Mouse (Mus musculus): ENCODE measurements around the gene Ifit1bl1. TPM values are rescaled to one million over a fixed set of nuclear protein-coding genes. Genes with fewer than 3 reads are reported as not detected.
"Not testable (repeated sequence)": the region's sequence is repeated elsewhere in the genome, so short reads cannot be mapped to it uniquely, and the experiment has no call there.

Ifit1bl1 gene
- polyA plus RNA-seq (2015; fragmentation: Nextera tagmentation; extraction: Ambion mirVana) = 2.1 and 2.5 TPM in 2 replicates

- H3K4me2 ChIP-seq; H3K36me3 ChIP-seq; H3K9me3 ChIP-seq (replicated peaks); H3K27me3 ChIP-seq; ATAC-seq (replicated peaks; ENCODE audit: insufficient number of reproducible peaks, insufficient read depth, low FRiP score, low read depth); H3K9ac ChIP-seq; H3K27ac ChIP-seq; H3K4me3 ChIP-seq: not testable (repeated sequence)
- peaks cover 16% of the 10 kb centered on the region for H3K4me1 ChIP-seq (replicated peaks)
- 55% methylated on average over 1 of the region's 1 CpGs for WGBS
Measured at GRCm38 (mm10) chr19:34601888-34602287, at the start of gene Ifit1bl1. Ifit1bl1 (minus strand) TSS chr19:34601956.

DNA sequence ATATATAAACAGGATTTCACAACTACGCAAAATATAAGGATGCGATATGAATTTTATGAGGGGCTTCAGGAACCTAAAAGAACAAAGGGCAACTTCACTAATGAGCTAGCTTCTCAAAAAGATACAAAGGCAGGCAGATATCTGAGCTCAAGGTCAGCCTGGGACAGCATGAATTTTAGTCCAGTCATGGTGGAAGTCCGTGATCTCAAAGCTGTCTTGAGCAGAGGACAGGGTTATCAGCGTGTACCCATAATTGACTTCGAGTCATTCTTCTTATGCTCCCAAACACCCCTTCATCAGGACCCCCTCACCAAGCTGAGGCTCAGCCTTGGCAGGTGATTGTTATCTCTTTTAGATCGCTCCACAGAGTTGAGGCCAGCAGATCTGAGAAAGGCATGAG lies 49.2 kb upstream of the Ifit1bl1 start:
- Histone ChIP-seq H3K4me3 (no peak overlapping the region), H3K4me2 (no peak overlapping the region), H3K9ac (no peak overlapping the region), H3K4me1 (replicated peaks) (no peaks in the 10 kb centered on the region), H3K9me3 (replicated peaks) (no peaks in the 10 kb centered on the region), H3K27me3 (no peaks in the 10 kb centered on the region), H3K36me3 (no peaks in the 10 kb centered on the region), H3K27ac (no peak overlapping the region)
- no peak for ATAC-seq (replicated peaks; ENCODE audit: insufficient number of reproducible peaks, insufficient read depth, low FRiP score, low read depth)
- 76% methylated on average over 6 of the region's 6 CpGs for WGBS

DNA sequence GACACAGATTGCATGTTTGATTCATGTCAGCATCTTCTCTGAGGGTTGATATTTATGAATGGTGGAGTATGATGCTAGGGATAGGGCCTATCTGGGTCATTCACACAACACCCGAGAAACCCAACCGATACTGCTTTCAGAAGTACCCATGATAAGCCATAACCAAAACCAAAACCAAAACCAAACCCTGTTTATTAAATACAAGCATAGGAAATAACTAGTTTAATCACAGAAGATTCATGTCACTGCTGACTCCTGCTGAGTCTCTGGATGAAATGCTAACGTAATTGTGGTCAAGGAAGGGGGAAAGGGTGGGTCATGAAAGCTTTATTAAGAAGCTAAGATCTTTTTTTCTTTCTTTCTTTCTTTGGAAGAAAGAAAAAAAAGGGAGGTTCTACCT lies 48.5 kb upstream of the Ifit1bl1 start:
- Histone ChIP-seq H3K36me3 (no peaks in the 10 kb centered on the region), H3K9me3 (replicated peaks) (no peaks in the 10 kb centered on the region), H3K4me3 (no peak overlapping the region), H3K4me2 (no peak overlapping the region), H3K27me3 (no peaks in the 10 kb centered on the region), H3K27ac (no peak overlapping the region), H3K4me1 (replicated peaks) (no peaks in the 10 kb centered on the region), H3K9ac (no peak overlapping the region)
- ATAC-seq (replicated peaks; ENCODE audit: insufficient number of reproducible peaks, insufficient read depth, low FRiP score, low read depth) = no peak
- WGBS = 87% methylated on average over 3 of the region's 3 CpGs

DNA sequence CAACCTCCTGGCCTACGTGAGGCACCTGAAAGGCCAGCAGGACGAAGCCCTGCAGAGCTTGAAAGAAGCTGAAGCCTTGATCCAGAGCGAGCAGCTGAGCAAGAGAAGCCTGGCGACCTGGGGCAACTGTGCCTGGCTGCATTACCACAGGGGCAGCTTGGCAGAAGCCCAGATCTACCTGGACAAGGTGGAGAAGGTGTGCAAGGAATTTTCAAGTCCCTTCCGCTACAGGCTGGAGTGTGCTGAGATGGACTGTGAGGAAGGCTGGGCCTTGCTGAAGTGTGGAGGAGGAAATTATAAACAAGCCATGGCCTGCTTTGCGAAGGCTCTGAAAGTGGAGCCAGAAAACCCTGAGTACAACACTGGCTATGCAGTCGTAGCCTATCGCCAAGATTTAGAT lies 45.9 kb upstream of the Ifit1bl1 start:
- WGBS = 84% methylated on average over 8 of the region's 8 CpGs
- H3K4me1 ChIP-seq (replicated peaks); H3K4me3 ChIP-seq; H3K9me3 ChIP-seq (replicated peaks); H3K27ac ChIP-seq; H3K4me2 ChIP-seq; H3K9ac ChIP-seq; H3K36me3 ChIP-seq; ATAC-seq (replicated peaks; ENCODE audit: insufficient number of reproducible peaks, insufficient read depth, low FRiP score, low read depth); H3K27me3 ChIP-seq: not testable (repeated sequence)

GRCm38 (mm10) chr19:34642616-34643015 lies 40.9 kb upstream of the Ifit1bl1 start:
- no peak overlapping the region for H3K4me2 ChIP-seq
- H3K4me1 ChIP-seq (replicated peaks) = peaks cover 3% of the 10 kb centered on the region; the same call in 1 of the 2 replicates
- WGBS = 56% methylated on average over 5 of the region's 5 CpGs
- H3K9ac ChIP-seq = no peak overlapping the region
- no peak overlapping the region for H3K4me3 ChIP-seq
- no peak overlapping the region for H3K27ac ChIP-seq
- H3K9me3 ChIP-seq (replicated peaks) = no peaks in the 10 kb centered on the region
- H3K36me3 ChIP-seq = no peaks in the 10 kb centered on the region
- no peaks in the 10 kb centered on the region for H3K27me3 ChIP-seq
- ATAC-seq (replicated peaks; ENCODE audit: insufficient number of reproducible peaks, insufficient read depth, low FRiP score, low read depth) = no peak

DNA sequence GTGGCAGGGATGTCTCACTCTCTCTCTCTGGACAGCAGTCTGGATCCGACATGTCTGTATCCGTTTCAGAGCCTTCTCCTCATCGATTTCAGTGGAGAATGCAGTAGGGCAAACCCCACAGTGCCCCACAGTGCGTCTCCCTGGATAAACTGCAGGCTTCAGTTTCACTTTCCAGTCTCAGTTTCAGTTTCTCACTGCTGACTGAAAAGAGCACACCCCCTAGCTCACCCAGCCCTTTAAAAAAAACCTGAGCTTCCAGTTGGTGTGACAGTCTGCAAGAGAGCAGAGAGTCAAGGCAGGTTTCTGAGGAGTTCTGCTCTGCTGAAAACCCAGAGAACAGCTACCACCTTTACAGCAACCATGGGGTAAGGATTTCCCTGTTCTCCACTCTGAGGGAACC lies 38.9 kb upstream of the Ifit1bl1 start, which contains the start of the genes Ifit1bl2 and Ifit1:
Gene Ifit1bl2, minus strand, starts transcription at position 121 of the 400 bp plus-strand sequence.
Gene Ifit1, plus strand, starts transcription at position 249 of the 400 bp plus-strand sequence.
- Histone ChIP-seq H3K4me3 (peak within 1 kb of the TSS; percentile 14), H3K4me1 (replicated peaks) (peaks cover 3% of the 10 kb centered on the region; the same call in 1 of the 2 replicates), H3K9ac (no peak within 1 kb of the TSS), H3K36me3 (no peaks in the 10 kb centered on the region), H3K9me3 (replicated peaks) (no peaks in the 10 kb centered on the region), H3K27me3 (no peaks in the 10 kb centered on the region), H3K27ac (no peak within 1 kb of the TSS), H3K4me2 (peak within 1 kb of the TSS; percentile 39)
- 18% methylated on average over 4 of the region's 4 CpGs for WGBS
- ATAC-seq (replicated peaks; ENCODE audit: insufficient number of reproducible peaks, insufficient read depth, low FRiP score, low read depth) = no peak

DNA sequence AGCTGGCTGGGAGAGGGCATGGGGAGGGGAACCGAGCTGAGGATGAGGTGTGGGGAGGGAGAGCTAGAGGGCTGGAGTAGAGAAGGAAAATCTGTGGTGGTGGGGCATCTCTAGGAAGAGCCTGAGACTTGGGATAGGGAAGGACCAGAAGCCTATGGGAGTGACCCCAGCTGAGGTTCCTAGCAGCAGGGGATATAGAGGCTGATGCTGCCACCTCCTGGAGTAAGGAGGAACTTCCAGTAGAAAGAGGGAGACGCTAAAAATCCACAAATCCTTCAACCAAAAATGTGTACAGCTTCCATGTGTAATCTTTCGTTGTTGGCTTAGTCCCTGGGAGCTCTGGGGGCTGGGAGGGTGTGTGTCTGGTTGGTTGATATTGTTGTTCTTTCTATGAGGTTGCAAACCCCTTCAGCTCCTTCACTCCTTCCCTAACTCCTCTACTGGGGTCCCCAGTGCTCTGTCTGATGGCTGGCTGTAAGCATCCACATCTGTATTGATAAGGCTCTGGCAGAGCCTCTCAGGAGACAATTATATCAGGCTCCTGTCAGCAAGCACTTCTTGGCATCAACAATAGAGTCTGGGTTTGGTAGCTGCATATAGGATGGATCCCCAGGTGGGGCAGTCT lies 35.3 kb upstream of the Ifit1bl1 start:
- no peak overlapping the region for H3K9ac ChIP-seq
- H3K4me1 ChIP-seq (replicated peaks) = peaks cover 3% of the 10 kb centered on the region; the same call in 1 of the 2 replicates
- no peaks in the 10 kb centered on the region for H3K36me3 ChIP-seq
- ATAC-seq (replicated peaks; ENCODE audit: insufficient number of reproducible peaks, insufficient read depth, low FRiP score, low read depth) = no peak
- no peaks in the 10 kb centered on the region for H3K9me3 ChIP-seq (replicated peaks)
- H3K27ac ChIP-seq = no peak overlapping the region
- WGBS = 4% methylated on average over 3 of the region's 3 CpGs
- no peaks in the 10 kb centered on the region for H3K27me3 ChIP-seq
- no peak overlapping the region for H3K4me3 ChIP-seq
- no peak overlapping the region for H3K4me2 ChIP-seq

GRCm38 (mm10) chr19:34633484-34633883 lies 31.7 kb upstream of the Ifit1bl1 start:
- Histone ChIP-seq H3K9me3 (replicated peaks) (no peaks in the 10 kb centered on the region), H3K4me2 (no peak overlapping the region), H3K27ac (no peak overlapping the region), H3K4me1 (replicated peaks) (no peaks in the 10 kb centered on the region), H3K4me3 (no peak overlapping the region), H3K27me3 (no peaks in the 10 kb centered on the region), H3K36me3 (no peaks in the 10 kb centered on the region), H3K9ac (no peak overlapping the region)
- WGBS = 51% methylated on average over 2 of the region's 2 CpGs
- ATAC-seq (replicated peaks; ENCODE audit: insufficient number of reproducible peaks, insufficient read depth, low FRiP score, low read depth) = no peak

DNA sequence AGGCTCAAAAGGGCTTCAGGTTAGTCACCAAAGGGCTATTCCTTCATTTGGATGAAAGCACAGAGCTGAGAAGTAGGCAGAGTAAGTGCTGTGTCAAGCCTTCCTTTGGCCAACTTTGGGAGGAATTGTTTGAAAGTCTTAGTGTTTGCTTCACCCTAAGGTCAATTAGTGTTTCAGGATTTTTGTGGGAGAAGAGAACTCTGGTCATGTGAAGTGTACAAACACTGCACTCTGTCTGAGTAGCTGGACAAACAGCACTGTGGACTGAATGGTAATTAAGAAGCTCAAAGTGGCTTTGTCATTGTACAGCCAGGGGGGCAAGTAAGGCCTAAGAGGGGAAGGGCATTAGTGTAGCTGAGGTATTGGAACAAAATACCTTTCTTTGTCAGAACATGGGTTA lies 29.7 kb upstream of the Ifit1bl1 start:
- H3K27me3 ChIP-seq = no peaks in the 10 kb centered on the region
- H3K4me1 ChIP-seq (replicated peaks) = no peaks in the 10 kb centered on the region
- H3K36me3 ChIP-seq = no peaks in the 10 kb centered on the region
- H3K4me3 ChIP-seq = no peak overlapping the region
- no peak overlapping the region for H3K9ac ChIP-seq
- H3K27ac ChIP-seq = no peak overlapping the region
- ATAC-seq (replicated peaks; ENCODE audit: insufficient number of reproducible peaks, insufficient read depth, low FRiP score, low read depth) = no peak
- H3K4me2 ChIP-seq = no peak overlapping the region
- H3K9me3 ChIP-seq (replicated peaks) = no peaks in the 10 kb centered on the region

DNA sequence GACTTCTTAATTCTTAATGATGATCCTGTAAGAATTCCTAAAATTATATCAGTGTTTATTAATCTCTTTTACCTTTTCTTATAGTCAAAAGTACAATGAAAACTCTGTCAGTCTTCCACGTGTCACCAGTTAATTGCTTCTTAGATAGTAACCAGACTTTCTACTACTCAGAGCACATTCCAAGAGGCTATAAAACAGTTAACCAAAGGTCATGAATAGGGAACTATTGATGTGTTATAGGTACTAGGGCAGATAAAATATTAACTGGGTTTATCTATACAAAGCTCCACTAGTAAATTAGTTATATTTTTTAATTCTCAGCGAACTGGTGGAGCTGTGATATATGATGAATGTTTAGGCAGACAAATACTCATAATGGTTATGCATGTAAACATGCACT lies 25.7 kb upstream of the Ifit1bl1 start:
- H3K36me3 ChIP-seq = no peaks in the 10 kb centered on the region
- H3K9ac ChIP-seq = no peak overlapping the region
- H3K27me3 ChIP-seq = no peaks in the 10 kb centered on the region
- H3K4me2 ChIP-seq = no peak overlapping the region
- no peak overlapping the region for H3K4me3 ChIP-seq
- no peak overlapping the region for H3K27ac ChIP-seq
- WGBS = 65% methylated on average over 2 of the region's 2 CpGs
- ATAC-seq (replicated peaks; ENCODE audit: insufficient number of reproducible peaks, insufficient read depth, low FRiP score, low read depth) = no peak
- no peaks in the 10 kb centered on the region for H3K4me1 ChIP-seq (replicated peaks)
- no peaks in the 10 kb centered on the region for H3K9me3 ChIP-seq (replicated peaks)

DNA sequence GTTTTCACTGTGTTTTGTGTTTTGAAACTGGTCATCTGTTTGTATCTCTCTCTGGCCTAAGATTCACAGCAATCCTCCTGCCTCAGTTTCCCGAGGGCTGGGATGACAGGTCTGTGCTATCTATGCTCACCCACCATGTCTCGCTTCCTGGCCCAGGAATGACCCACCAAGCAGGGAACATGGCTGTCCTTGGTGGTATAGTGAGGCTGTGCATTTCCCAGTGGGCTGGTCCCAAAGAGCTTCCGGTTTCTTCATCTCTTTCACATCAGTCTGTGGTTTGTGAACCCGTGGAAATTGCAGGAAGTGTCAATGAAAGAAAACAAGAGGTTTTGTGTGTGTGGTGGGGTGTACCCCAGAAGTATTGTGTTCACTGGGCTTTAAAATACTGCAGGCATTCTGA lies 22.9 kb upstream of the Ifit1bl1 start:
- Histone ChIP-seq H3K27me3 (no peaks in the 10 kb centered on the region), H3K4me3 (no peak overlapping the region), H3K27ac (no peak overlapping the region), H3K36me3 (no peaks in the 10 kb centered on the region), H3K4me2 (no peak overlapping the region), H3K9ac (no peak overlapping the region), H3K4me1 (replicated peaks) (no peaks in the 10 kb centered on the region), H3K9me3 (replicated peaks) (no peaks in the 10 kb centered on the region)
- ATAC-seq (replicated peaks; ENCODE audit: insufficient number of reproducible peaks, insufficient read depth, low FRiP score, low read depth) = no peak
- 71% methylated on average over 4 of the region's 4 CpGs for WGBS

DNA sequence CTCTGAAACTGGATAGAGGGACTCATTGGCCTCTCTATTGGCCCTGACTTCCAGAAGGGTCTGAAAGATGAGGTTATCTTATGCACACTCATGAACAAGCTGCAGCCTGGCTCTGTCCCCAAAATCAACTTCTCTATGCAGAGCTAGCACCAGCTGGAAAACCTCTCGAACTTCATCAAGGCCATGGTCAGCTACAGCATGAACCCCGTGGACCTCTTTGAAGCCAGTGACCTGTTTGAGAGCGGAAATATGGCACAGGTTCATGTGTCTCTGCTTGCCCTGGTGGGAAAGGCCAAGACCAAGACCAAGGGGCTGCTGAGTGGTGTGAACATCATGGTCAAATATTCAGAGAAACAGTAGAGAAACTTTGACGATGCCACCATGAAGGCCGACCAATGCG lies 22.0 kb upstream of the Ifit1bl1 start:
- H3K4me1 ChIP-seq (replicated peaks) = no peaks in the 10 kb centered on the region
- H3K27me3 ChIP-seq = no peaks in the 10 kb centered on the region
- no peak overlapping the region for H3K4me2 ChIP-seq
- H3K36me3 ChIP-seq = no peaks in the 10 kb centered on the region
- 87% methylated on average over 6 of the region's 6 CpGs for WGBS
- no peak overlapping the region for H3K9ac ChIP-seq
- no peak for ATAC-seq (replicated peaks; ENCODE audit: insufficient number of reproducible peaks, insufficient read depth, low FRiP score, low read depth)
- H3K27ac ChIP-seq = no peak overlapping the region
- no peak overlapping the region for H3K4me3 ChIP-seq
- H3K9me3 ChIP-seq (replicated peaks) = no peaks in the 10 kb centered on the region
